Mouse (Mus musculus) heart, postnatal 4 days (tissue): ENCODE results near the gene Tmem45b. TPM values are rescaled to one million over a fixed set of nuclear protein-coding genes. Genes with fewer than 3 reads are reported as not detected.
A peak's percentile ranks its signal among the peaks of the same experiment; 100 is the strongest.

Experiments used
- DNase-seq: peaks from one replicate; pipeline ENCODE4 v3.0.0; 2021
- total RNA-seq, 2 experiments: library from RNA; stranded (reverse); gene quantifications; 2 replicates each; pipeline ENCODE4 v1.2.3; 2021

Gene Tmem45b
- total RNA-seq, 2 experiments from 2014 or later, result 0.14 TPM; not detected in 1

- DNase-seq, result peak; percentile 85
Observed at GRCm38 (mm10) chr9:31400441-31400840, 63.8 kb downstream of the Tmem45b start.

DNA sequence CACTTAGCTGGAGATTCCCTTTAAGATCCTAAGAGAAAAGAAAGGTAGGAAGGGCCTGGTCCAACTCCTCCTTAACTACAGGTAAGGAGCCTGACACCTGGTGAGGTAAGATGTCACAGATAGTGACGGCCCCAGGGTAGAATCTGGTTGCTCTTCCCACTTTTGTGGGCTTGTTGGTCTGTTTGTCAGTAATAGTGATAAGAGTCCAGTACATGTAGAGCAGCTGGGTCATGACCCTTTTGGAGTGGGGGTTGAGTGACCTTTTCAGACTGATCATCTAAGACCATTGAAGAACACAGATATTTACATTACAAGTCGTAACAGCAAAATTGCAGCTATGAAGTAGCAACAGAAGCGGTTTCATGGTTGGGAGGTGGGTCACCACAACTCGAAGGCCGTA is 77.1 kb downstream of the Tmem45b start:
- DNase-seq, result no peak

DNA sequence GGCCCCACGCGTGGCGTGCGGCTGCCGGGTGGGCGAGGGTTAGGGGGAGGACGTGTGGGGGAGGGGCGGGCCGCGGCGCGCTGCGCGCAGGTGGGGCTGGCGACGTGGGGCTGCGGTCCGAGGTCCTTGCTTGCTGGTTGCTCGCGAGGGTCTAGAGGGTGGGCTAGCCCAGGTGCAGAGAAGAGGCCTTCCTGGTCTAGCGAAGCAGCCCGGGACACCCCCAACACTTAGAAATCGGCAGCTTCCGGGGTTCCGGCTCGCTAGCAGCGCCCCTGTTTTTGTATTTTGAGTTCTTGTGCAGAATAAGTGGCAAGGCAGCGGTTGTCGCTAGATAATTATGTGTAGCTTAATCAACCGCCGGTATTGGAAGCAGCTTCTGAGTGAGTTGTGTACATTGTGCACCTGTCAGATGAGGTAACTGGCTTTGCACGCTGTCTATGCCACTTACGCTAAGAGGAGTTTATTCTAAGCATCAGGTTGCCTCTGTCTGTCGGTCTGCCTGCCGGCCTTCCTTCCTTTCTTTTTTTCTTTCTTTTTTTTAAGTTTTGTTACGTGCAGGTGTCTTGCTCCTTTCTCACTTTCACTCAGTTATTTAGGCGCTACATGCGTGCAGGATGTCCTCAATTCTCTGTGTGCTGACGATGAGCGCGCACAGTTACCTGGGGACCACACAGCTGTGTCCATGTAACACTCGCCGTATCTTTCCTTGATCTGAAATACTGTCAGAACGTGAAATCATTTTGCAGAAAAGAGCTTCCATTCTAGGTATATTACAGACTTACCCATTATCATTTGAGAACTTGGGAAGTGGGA is 77.7 kb downstream of the Tmem45b start:
- no peak for DNase-seq

GRCm38 (mm10) chr9:31385947-31386354 is 78.3 kb downstream of the Tmem45b start, which contains the start of gene Nfrkb:
Nfrkb (plus strand) TSS chr9:31386192.
- peak; percentile 97 for DNase-seq

GRCm38 (mm10) chr9:31385500-31385869 is 78.8 kb downstream of the Tmem45b start:
- DNase-seq, result no peak

GRCm38 (mm10) chr9:31384786-31385499 is 79.3 kb downstream of the Tmem45b start:
- no peak for DNase-seq

DNA sequence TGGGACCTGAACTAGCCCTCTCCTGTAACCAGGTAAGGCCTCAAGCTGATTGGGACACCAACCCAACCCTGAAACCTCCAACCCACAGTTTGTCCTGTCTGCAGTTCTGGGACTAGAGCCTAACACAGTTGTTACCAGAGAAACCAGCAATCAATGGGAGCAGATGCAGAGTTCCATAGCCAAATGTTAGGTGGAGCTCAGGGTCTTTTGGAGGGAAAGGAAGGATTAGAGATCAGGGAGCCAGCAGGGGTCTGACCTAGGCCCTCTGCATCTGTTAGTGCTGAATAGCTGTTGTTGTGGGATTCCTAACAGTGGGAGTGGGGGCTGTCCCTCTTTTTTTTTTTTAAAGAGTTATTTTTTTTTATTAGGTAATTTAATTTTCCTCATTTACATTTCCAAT is 87.6 kb downstream of the Tmem45b start:
- no peak for DNase-seq

Other genes starting within 250 kb of the Tmem45b start
- 1 to 10 TPM; 6.8 to 7.5 TPM for gene Prdm10, start 183.9 kb downstream of the Tmem45b start, total RNA-seq
- 10 to 100 TPM; 18.6 to 21.8 TPM for gene Nfrkb, start 78.3 kb downstream of the Tmem45b start, total RNA-seq